In genomic region chrX:50537122-50537784, GRCm38 (mm10) we compare ENCODE assay signal across 8 mouse cellular contexts.
A peak's percentile ranks its signal among the peaks of the same experiment; 100 is the strongest.
DNase-seq lines count a peak whose midpoint lies in the region; ATAC-seq lines count a peak whose summit lies in the region.

No protein-coding gene starts in this region.

- H3K9me3 ChIP-seq in intestine, embryonic 16.5 days (ENCODE audit: control insufficient read depth, low read length) = no peaks in the 10 kb centered on the region
- no peaks in the 10 kb centered on the region for H3K9me3 ChIP-seq in limb, embryonic 11.5 days (ENCODE audit: control insufficient read depth, low read length)
- H3K9me3 ChIP-seq in midbrain, embryonic 12.5 days = no peaks in the 10 kb centered on the region

- WGBS in intestine, embryonic 16.5 days = 52% methylated on average over 19 of the region's 19 CpGs
- 51% methylated on average over 19 of the region's 19 CpGs for WGBS in limb, embryonic 11.5 days
- WGBS in midbrain, embryonic 12.5 days = 65% methylated on average over 19 of the region's 19 CpGs

- DNase-seq in ovary, adult 18-20 months (ENCODE audit: low spot score) = peak; percentile 30
- no peak for DNase-seq in ovary, postnatal 10 days (ENCODE audit: low spot score)
- DNase-seq in embryo, embryonic 10.5 days (ENCODE audit: low spot score) = peak; percentile 75
- DNase-seq in gonadal fat pad, adult 2 months (ENCODE audit: low read depth) = peak; percentile 24
- DNase-seq in limb, embryonic 11.5 days (ENCODE audit: low spot score) = peak; percentile 28
- peak; percentile 66 for DNase-seq in splenic B cell, adult 2 months (ENCODE audit: low read depth, low spot score)

- H3K27ac ChIP-seq in intestine, embryonic 16.5 days (ENCODE audit: low read length) = no peak overlapping the region
- H3K27ac ChIP-seq in limb, embryonic 11.5 days (replicated peaks; ENCODE audit: low read depth, low read length) = no peak overlapping the region
- no peak overlapping the region for H3K27ac ChIP-seq in midbrain, embryonic 12.5 days (replicated peaks)

- H3K4me3 ChIP-seq in intestine, embryonic 16.5 days (ENCODE audit: low read length) = peak overlapping the region; percentile 46
- peak overlapping the region; percentile 21 for H3K4me3 ChIP-seq in limb, embryonic 11.5 days (ENCODE audit: low read depth, low read length)
- H3K4me3 ChIP-seq in midbrain, embryonic 12.5 days = peak overlapping the region; percentile 39

- peak; percentile 56; the same call in 1 of the 2 replicates for ATAC-seq in intestine, embryonic 16.5 days
- no peak for ATAC-seq in limb, embryonic 11.5 days (ENCODE audit: insufficient number of reproducible peaks, low FRiP score, low TSS enrichment, low read depth)
- peak; percentile 54 for ATAC-seq in midbrain, embryonic 12.5 days (ENCODE audit: low FRiP score, low read depth)

- H3K27me3 ChIP-seq in intestine, embryonic 16.5 days (replicated peaks; ENCODE audit: control insufficient read depth, insufficient read depth, low read length) = no peaks in the 10 kb centered on the region
- H3K27me3 ChIP-seq in limb, embryonic 11.5 days (ENCODE audit: control insufficient read depth, insufficient read depth, low read length) = no peaks in the 10 kb centered on the region
- H3K27me3 ChIP-seq in midbrain, embryonic 12.5 days = no peaks in the 10 kb centered on the region
- H3K27me3 ChIP-seq in splenic B cell, adult 2 months (ENCODE audit: control insufficient read depth, insufficient read depth, low read length, poor library complexity, severe bottlenecking) = no peaks in the 10 kb centered on the region

- no peaks in the 10 kb centered on the region for H3K36me3 ChIP-seq in intestine, embryonic 16.5 days (ENCODE audit: control insufficient read depth, insufficient read depth, low read length)
- no peaks in the 10 kb centered on the region for H3K36me3 ChIP-seq in limb, embryonic 11.5 days (ENCODE audit: control insufficient read depth, insufficient read depth, low read length)
- no peaks in the 10 kb centered on the region for H3K36me3 ChIP-seq in midbrain, embryonic 12.5 days
- H3K36me3 ChIP-seq in splenic B cell, adult 2 months (ENCODE audit: control insufficient read depth, insufficient read depth, low read length, poor library complexity, severe bottlenecking) = no peaks in the 10 kb centered on the region

- H3K4me2 ChIP-seq in intestine, embryonic 16.5 days (ENCODE audit: low read depth, low read length) = no peak overlapping the region
- H3K4me2 ChIP-seq in limb, embryonic 11.5 days (ENCODE audit: low read depth, severe bottlenecking) = no peak overlapping the region
- peak overlapping the region; percentile 34 for H3K4me2 ChIP-seq in midbrain, embryonic 12.5 days (replicated peaks)

- peak overlapping the region; percentile 48; the same call in 1 of the 2 replicates for H3K9ac ChIP-seq in intestine, embryonic 16.5 days (ENCODE audit: low read depth, low read length)
- H3K9ac ChIP-seq in limb, embryonic 11.5 days (ENCODE audit: low read length) = no peak overlapping the region; the same call in 1 of the 2 replicates
- H3K9ac ChIP-seq in midbrain, embryonic 12.5 days (replicated peaks) = no peak overlapping the region

- no peaks in the 10 kb centered on the region for H3K4me1 ChIP-seq in intestine, embryonic 16.5 days (ENCODE audit: control insufficient read depth, insufficient read depth, low read length)
- no peaks in the 10 kb centered on the region for H3K4me1 ChIP-seq in limb, embryonic 11.5 days (ENCODE audit: control insufficient read depth, insufficient read depth, low read length)
- H3K4me1 ChIP-seq in midbrain, embryonic 12.5 days = no peaks in the 10 kb centered on the region
